Mouse (Mus musculus): ENCODE data around the gene Fam178b.
"Not testable (repeated sequence)": the region's sequence is repeated elsewhere in the genome, so short reads cannot be mapped to it uniquely, and the experiment has no call there.

Fam178b gene

GRCm38 (mm10) chr1:36546888-36547471 lies 136.0 kb downstream of the Fam178b start, which contains the start of gene Ankrd39:
TSS of gene Ankrd39 (minus strand) at chr1:36547445.
- peak; percentile 96 for DNase-seq (ENCODE audit: extremely low spot score)

DNA sequence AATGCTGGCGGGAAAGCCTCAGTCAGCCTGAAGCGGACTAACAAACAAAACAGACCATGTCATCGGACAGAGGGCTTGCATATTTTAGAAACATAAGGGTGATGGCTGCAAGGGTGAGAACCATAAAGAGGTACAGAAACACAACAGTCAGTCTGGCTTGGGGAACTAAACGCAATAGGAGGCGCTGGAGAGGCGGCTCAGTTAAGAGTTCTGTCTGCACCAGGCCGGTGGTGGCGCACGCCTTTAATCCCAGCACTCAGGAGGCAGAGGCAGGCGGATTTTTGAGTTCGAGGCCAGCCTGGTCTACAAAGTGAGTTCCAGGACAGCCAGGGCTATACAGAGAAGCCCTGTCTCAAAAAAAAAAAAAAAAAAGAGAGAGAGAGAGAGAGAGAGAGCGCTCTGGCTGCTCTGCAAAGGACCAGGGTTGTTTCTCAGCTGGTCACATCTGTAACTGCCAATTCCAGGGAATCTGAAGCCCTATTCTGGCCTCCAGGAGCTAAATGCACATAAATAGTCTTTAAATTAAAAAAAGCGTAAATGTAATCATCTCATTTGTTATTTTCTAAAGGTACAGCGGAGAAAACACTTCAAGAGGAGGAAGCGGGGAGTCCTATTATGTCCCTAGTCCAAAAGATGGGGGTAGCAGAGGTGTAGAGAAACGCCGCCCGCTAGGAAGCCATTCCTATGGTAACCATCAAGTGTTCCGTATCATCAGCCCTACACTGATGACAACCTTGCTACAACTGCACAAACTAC lies 137.0 kb downstream of the Fam178b start:
- DNase-seq (ENCODE audit: extremely low spot score), result no peak

DNA sequence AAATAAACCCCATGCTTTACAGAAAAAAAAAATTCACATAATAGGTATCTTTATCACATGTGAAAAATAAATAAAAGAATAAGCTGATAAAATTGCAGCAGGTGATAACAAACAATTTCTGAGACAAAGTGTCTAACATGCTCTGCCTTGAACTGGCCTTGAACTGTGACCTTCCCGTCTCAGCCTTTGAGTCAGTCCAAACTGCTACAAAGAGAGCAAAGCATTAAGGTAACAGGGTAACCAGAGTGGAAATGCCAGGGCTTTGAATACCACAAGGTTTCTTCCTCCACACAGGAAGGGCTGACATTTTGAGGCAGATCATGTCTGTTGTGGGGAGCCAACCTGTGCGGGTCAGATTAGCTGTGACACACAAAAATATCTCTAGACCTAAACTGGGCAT lies 137.6 kb downstream of the Fam178b start:
- DNase-seq (ENCODE audit: extremely low spot score), result no peak

DNA sequence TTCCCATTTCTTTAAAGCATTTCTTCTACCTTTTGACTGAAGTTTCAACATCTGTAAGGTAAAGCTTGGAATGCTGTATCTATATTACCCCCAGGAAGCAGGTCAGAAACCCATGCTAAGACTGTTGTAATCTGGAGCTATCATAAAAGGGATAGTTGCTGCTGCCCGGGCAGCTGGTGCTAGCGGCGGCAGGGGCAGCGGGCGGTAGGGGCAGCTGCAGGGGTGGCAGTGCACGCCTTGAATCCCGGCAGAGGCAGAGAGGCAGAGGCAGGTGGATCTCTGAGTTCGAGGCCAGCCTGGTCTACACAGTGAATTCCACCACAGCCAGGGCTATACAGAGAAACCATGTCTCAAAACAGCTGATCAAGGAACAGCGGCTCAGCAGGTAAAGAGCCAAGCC lies 140.1 kb downstream of the Fam178b start:
- no peak for DNase-seq (ENCODE audit: extremely low spot score)

DNA sequence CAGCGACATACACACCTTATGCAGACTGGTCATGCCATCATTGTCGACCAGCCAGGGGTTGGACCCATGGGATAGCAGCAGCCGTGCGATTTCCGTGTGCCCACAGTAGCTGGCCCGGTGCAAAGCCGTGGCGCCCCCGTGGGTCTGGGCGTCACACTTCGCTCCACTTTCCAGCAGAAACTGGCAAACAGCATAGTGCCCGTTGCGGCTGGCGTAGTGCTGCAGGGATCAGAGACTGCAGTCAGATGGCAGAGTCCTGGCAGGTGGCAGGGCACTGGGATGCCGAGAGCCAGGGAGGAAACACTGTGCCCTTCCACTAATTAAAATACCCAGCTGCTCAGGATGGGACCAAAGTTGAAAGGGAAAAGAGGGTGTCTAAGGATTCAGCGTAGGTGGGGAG lies 141.1 kb downstream of the Fam178b start:
- DNase-seq (ENCODE audit: extremely low spot score), result no peak

GRCm38 (mm10) chr1:36540807-36541206 lies 142.2 kb downstream of the Fam178b start:
- DNase-seq (ENCODE audit: extremely low spot score), result no peak

DNA sequence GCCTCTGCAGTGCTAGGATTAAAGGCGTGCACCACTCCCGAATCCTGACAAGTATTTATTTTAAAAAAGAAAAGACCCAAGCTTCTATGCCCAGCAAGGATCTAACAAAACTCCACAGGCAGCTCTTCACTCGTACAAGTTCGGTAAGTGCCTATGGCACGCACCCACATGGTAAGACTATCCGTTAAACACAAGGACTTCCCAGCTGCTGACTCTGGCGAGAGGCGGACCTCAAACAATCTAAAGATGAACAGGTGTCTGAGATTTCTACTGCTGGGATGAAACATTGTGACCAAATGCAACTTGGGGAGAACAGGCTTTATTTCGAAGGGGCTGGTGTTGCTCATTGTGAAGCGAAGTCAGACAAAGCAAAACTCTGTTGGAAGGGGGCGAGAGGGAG lies 142.9 kb downstream of the Fam178b start:
- DNase-seq (ENCODE audit: extremely low spot score), result no peak

DNA sequence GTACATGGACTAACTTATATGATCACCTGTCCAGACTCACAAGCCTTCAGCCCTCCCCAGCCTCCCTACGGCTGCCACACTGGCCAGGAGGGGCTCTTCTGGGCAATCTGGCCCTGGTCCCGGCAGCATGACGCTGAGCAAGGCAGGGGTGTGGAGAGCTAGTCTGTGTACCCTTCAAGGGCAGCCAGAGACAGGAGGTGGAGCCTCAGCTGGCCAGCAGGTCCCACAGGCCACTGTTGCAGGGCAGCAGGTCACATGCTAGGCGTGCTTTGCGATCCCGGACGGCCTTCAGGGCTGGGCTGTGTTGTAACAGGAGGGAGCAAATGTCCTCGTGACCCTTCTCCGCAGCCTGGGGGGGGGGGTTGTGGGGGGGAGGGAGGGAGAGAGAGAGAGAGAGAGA lies 143.8 kb downstream of the Fam178b start, which contains the start of gene Gm42417:
Gene Gm42417 (minus strand): TSS at position 244 of the 400 bp plus-strand sequence.
- DNase-seq (ENCODE audit: extremely low spot score), result no peak

DNA sequence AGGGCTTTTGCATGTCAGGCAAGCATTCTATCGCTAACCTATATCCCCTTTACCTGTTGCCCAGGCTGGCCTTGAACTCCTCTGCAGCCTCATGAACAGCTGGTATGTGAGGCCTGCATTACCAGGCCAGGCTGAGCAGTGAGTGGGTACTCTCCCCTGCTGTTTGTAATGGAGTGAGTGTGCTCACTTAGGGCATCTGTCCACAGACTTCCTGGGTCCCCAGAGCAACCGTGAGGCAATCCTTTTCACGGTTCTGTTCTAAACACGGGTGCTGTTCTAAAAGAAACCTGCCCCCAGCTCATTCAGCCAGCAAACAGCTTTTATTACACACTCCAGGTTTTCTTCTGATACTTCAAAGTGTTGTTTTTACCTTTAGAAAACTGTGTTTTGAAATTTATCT lies 144.3 kb downstream of the Fam178b start:
- DNase-seq (ENCODE audit: extremely low spot score), result no peak

DNA sequence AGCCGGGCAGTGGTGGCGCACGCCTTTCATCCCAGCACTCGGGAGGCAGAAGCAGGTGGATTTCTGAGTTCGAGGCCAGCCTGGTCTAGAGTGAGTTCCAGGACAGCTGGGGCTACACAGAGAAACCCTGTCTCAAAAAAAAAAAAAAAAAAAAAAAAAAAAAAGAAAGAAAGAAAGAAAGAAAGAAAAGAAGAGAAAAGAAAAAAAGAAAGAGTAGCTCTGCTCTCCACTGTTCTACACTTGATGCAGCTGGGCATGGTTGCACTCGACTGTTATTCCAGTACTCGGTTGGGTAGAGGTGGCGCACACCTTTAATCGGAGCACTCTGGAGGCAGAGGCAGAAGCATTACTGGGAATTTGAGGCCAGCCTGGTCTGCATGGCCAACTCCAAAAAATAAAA lies 146.2 kb downstream of the Fam178b start, which contains the start of gene Ankrd23:
Gene Ankrd23 (minus strand): TSS at position 101 of the 400 bp plus-strand sequence.
- not testable (repeated sequence) for DNase-seq (ENCODE audit: extremely low spot score)

DNA sequence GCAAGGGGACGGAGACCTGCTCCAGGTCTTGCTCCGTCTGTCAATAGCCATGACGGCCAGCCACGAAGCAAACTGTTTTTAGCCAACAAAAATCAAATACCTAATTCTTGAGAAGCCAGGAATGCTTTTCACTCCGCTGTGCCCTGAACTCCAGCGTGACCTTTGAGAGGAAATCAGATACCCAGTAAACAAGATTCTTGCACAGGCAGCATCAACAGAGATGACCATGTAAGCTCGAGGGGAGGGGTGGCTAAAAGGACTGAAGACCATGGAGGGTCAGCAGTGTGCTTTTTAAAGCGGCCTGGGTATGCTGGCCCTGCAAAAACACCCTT lies 146.6 kb downstream of the Fam178b start:
- DNase-seq (ENCODE audit: extremely low spot score), result no peak

- DNase-seq (ENCODE audit: extremely low spot score), result no peak
Observed at GRCm38 (mm10) chr1:36535477-36536396, 147.2 kb downstream of the Fam178b start.

GRCm38 (mm10) chr1:36534595-36535058 lies 148.4 kb downstream of the Fam178b start:
- DNase-seq (ENCODE audit: extremely low spot score), result no peak

GRCm38 (mm10) chr1:36533546-36533945 lies 149.4 kb downstream of the Fam178b start:
- DNase-seq (ENCODE audit: extremely low spot score), result no peak

- DNase-seq (ENCODE audit: extremely low spot score), result no peak
Observed at GRCm38 (mm10) chr1:36531461-36531860, 151.5 kb downstream of the Fam178b start.

GRCm38 (mm10) chr1:36530962-36531361 lies 152.0 kb downstream of the Fam178b start:
- no peak for DNase-seq (ENCODE audit: extremely low spot score)

- no peak for DNase-seq (ENCODE audit: extremely low spot score)
Observed at GRCm38 (mm10) chr1:36530485-36530884, 152.5 kb downstream of the Fam178b start.

GRCm38 (mm10) chr1:36529875-36530274 lies 153.1 kb downstream of the Fam178b start:
- no peak for DNase-seq (ENCODE audit: extremely low spot score)

GRCm38 (mm10) chr1:36529274-36529673 lies 153.7 kb downstream of the Fam178b start:
- DNase-seq (ENCODE audit: extremely low spot score), result no peak

GRCm38 (mm10) chr1:36528351-36528750 lies 154.6 kb downstream of the Fam178b start:
- no peak for DNase-seq (ENCODE audit: extremely low spot score)

- DNase-seq (ENCODE audit: extremely low spot score), result no peak
Observed at GRCm38 (mm10) chr1:36526903-36527302, 156.1 kb downstream of the Fam178b start.

DNA sequence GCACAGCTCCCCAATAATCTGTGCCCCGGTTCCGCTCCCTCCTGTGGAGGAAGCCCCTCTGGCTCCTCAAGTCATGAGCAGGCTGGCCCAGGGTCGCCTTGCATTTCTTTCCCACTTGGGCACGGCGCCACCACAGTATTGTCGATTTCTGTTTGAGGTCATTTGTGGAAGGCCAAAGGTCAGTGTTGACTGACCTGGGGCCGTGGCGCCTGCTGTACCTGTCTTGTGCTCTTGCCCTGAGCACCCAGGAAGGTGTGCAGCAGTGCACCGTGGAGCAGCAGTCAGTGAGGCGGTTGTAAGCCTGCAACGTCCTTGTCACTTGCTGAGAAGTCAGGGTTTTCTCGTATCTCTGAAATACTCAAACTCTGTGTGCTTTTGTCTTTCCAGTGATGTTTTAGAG lies 157.2 kb downstream of the Fam178b start:
- DNase-seq (ENCODE audit: extremely low spot score), result no peak
